Mouse (Mus musculus) testis, adult 10 weeks (tissue): Measurements from ENCODE around the gene Ptbp2. TPM values are rescaled to one million over a fixed set of nuclear protein-coding genes. Genes with fewer than 3 reads are reported as not detected.

Experiments
- polyA plus RNA-seq: library from polyadenylated mRNA; stranded (reverse); fragments of 350-450 nt; fragmentation: Illumina TruSeq; extraction: RNeasy Lipid Tissue Mini Kit (QIAGEN cat#74804); gene quantifications from one replicate; pipeline ENCODE4 v1.2.3, GENCODE M21; 2014; ENCODE audit warnings: low read depth, low replicate concordance

Ptbp2 gene
- polyA plus RNA-seq, result 283 TPM

GRCm38 (mm10) chr3:119784366-119784765 is at the start of gene Ptbp2:
TSS of gene Ptbp2 (minus strand) at chr3:119784466.

